Mouse (Mus musculus): ENCODE measurements around the gene Fignl2.

GRCm38 (mm10) chr15:101070762-101071161, 7.6 kb downstream of the Fignl2 start:
- TF ChIP-seq TCF12 (IDR thresholded peaks at IDR 0.05; ENCODE audit: low read depth, low read length) (no peak), MYB (IDR thresholded peaks at IDR 0.05; ENCODE audit: low read depth, low read length) (no peak), ZC3H11A (IDR thresholded peaks at IDR 0.05; ENCODE audit: low read depth, low read length) (no peak), CTCF (IDR thresholded peaks at IDR 0.05 in 2 of 3, conservative IDR thresholded peaks at IDR 0.05 in 1 of 3; ENCODE audit: control insufficient read depth in 1 of 3, insufficient read depth in 1 of 3, low read depth in 2 of 3, low read length in 3 of 3, poor library complexity in 1 of 3, severe bottlenecking in 1 of 3) (no peak), NRF1 (IDR thresholded peaks at IDR 0.05; ENCODE audit: insufficient read depth, low read depth, low read length, poor library complexity, severe bottlenecking) (no peak), MYC (IDR thresholded peaks at IDR 0.05; ENCODE audit: low read depth, low read length) (no peak), HCFC1 (IDR thresholded peaks at IDR 0.05; ENCODE audit: low read depth, low read length) (no peak)

Data from MEL (cell line).